Mouse (Mus musculus): ENCODE data around the gene Mmp14.

Gene Mmp14

GRCm38 (mm10) chr14:54433941-54434531, 2.6 kb downstream of the Mmp14 start:
- no peak for DNase-seq (ENCODE audit: low spot score in 2 of 2)

- no peak for DNase-seq (ENCODE audit: low spot score in 2 of 2)
Measured at GRCm38 (mm10) chr14:54435194-54435918, 3.9 kb downstream of the Mmp14 start.

GRCm38 (mm10) chr14:54439155-54439554, 7.7 kb downstream of the Mmp14 start:
- no peak for DNase-seq (ENCODE audit: low spot score in 2 of 2)

- DNase-seq (ENCODE audit: low spot score in 2 of 2) = no peak
Measured at GRCm38 (mm10) chr14:54439610-54440009, 8.2 kb downstream of the Mmp14 start.

GRCm38 (mm10) chr14:54440538-54440937, 9.1 kb downstream of the Mmp14 start:
- no peak for DNase-seq (ENCODE audit: low spot score in 2 of 2)

- DNase-seq (ENCODE audit: low spot score in 2 of 2) = no peak
Measured at GRCm38 (mm10) chr14:54441365-54441764, 10.0 kb downstream of the Mmp14 start.

GRCm38 (mm10) chr14:54442548-54442947, 11.1 kb downstream of the Mmp14 start:
- DNase-seq (ENCODE audit: low spot score in 2 of 2) = no peak

- DNase-seq (ENCODE audit: low spot score in 2 of 2) = no peak
Measured at GRCm38 (mm10) chr14:54443196-54443595, 11.8 kb downstream of the Mmp14 start.

- no peak for DNase-seq (ENCODE audit: low spot score in 2 of 2)
Measured at GRCm38 (mm10) chr14:54443712-54444618, 12.6 kb downstream of the Mmp14 start.

GRCm38 (mm10) chr14:54445476-54445875, 14.1 kb downstream of the Mmp14 start:
- DNase-seq (ENCODE audit: low spot score in 2 of 2) = no peak

GRCm38 (mm10) chr14:54453566-54453965, 22.2 kb downstream of the Mmp14 start:
- DNase-seq (ENCODE audit: low spot score in 2 of 2) = no peak

- DNase-seq (ENCODE audit: low spot score in 2 of 2) = no peak
Measured at GRCm38 (mm10) chr14:54454669-54455528, 23.5 kb downstream of the Mmp14 start.

- no peak for DNase-seq (ENCODE audit: low spot score in 2 of 2)
Measured at GRCm38 (mm10) chr14:54457907-54458569, 26.6 kb downstream of the Mmp14 start.

GRCm38 (mm10) chr14:54462146-54462545, 30.7 kb downstream of the Mmp14 start:
- DNase-seq (ENCODE audit: low spot score in 2 of 2) = no peak

- DNase-seq (ENCODE audit: low spot score in 2 of 2) = no peak
Measured at GRCm38 (mm10) chr14:54463108-54463958, 31.9 kb downstream of the Mmp14 start.

GRCm38 (mm10) chr14:54463959-54464292, 32.5 kb downstream of the Mmp14 start, which contains the start of gene Lrp10:
Gene Lrp10, plus strand, starts transcription at chr14:54464137.
- peak; percentile 67 to 75 for DNase-seq (ENCODE audit: low spot score in 2 of 2)

- DNase-seq (ENCODE audit: low spot score in 2 of 2) = no peak
Measured at GRCm38 (mm10) chr14:54464293-54465005, 33.0 kb downstream of the Mmp14 start.

GRCm38 (mm10) chr14:54471467-54471866, 40.1 kb downstream of the Mmp14 start:
- no peak for DNase-seq (ENCODE audit: low spot score in 2 of 2)

- DNase-seq (ENCODE audit: low spot score in 2 of 2) = no peak
Measured at GRCm38 (mm10) chr14:54472671-54473070, 41.3 kb downstream of the Mmp14 start.
